Mouse (Mus musculus): ENCODE results near the gene Spen. TPM values are rescaled to one million over a fixed set of nuclear protein-coding genes. Genes with fewer than 3 reads are reported as not detected.
A peak's percentile ranks its signal among the peaks of the same experiment; 100 is the strongest.
"Not testable (repeated sequence)": the region's sequence is repeated elsewhere in the genome, so short reads cannot be mapped to it uniquely, and the experiment has no call there.

Gene Spen
- total RNA-seq, 2 experiments from 2014 or later, result 59.3 to 60.0 TPM

GRCm38 (mm10) chr4:141561331-141561919, 23.0 kb upstream of the Spen start:
- DNase-seq (ENCODE audit: low spot score in 2 of 2), result not testable (repeated sequence)

- DNase-seq (ENCODE audit: low spot score in 2 of 2), result peak in 1 of 2 experiments; percentile 74
Measured at GRCm38 (mm10) chr4:141559898-141560263, 21.5 kb upstream of the Spen start.

- DNase-seq (ENCODE audit: low spot score in 2 of 2), result peak; percentile 63 to 67
Measured at GRCm38 (mm10) chr4:141559131-141559897, 20.9 kb upstream of the Spen start.

GRCm38 (mm10) chr4:141558658-141559057, 20.3 kb upstream of the Spen start:
- DNase-seq (ENCODE audit: low spot score in 2 of 2), result no peak

- not testable (repeated sequence) for DNase-seq (ENCODE audit: low spot score in 2 of 2)
Measured at GRCm38 (mm10) chr4:141556163-141556562, 17.8 kb upstream of the Spen start.

GRCm38 (mm10) chr4:141554255-141554865, 16.0 kb upstream of the Spen start:
- not testable (repeated sequence) for DNase-seq (ENCODE audit: low spot score in 2 of 2)

GRCm38 (mm10) chr4:141552484-141552883, 14.1 kb upstream of the Spen start:
- DNase-seq (ENCODE audit: low spot score in 2 of 2), result no peak

- no peak for DNase-seq (ENCODE audit: low spot score in 2 of 2)
Measured at GRCm38 (mm10) chr4:141547299-141547698, 8.9 kb upstream of the Spen start.

GRCm38 (mm10) chr4:141546334-141547200, 8.2 kb upstream of the Spen start:
- DNase-seq (ENCODE audit: low spot score in 2 of 2), result peak; percentile 84 to 90

- DNase-seq (ENCODE audit: low spot score in 2 of 2), result peak; percentile 98 to 100
Measured at GRCm38 (mm10) chr4:141545743-141546333, 7.4 kb upstream of the Spen start.

- peak in 1 of 2 experiments; percentile 53 for DNase-seq (ENCODE audit: low spot score in 2 of 2)
Measured at GRCm38 (mm10) chr4:141545071-141545742, 6.8 kb upstream of the Spen start.

- DNase-seq (ENCODE audit: low spot score in 2 of 2), result no peak
Measured at GRCm38 (mm10) chr4:141544536-141544935, 6.1 kb upstream of the Spen start.

- no peak for DNase-seq (ENCODE audit: low spot score in 2 of 2)
Measured at GRCm38 (mm10) chr4:141543593-141543992, 5.2 kb upstream of the Spen start.

- no peak for DNase-seq (ENCODE audit: low spot score in 2 of 2)
Measured at GRCm38 (mm10) chr4:141541851-141542250, 3.5 kb upstream of the Spen start.

GRCm38 (mm10) chr4:141540844-141541243, 2.4 kb upstream of the Spen start:
- DNase-seq (ENCODE audit: low spot score in 2 of 2), result no peak

- DNase-seq (ENCODE audit: low spot score in 2 of 2), result no peak
Measured at GRCm38 (mm10) chr4:141539213-141539767, 893 bp upstream of the Spen start.

GRCm38 (mm10) chr4:141537706-141538407, 540 bp downstream of the Spen start:
- DNase-seq (ENCODE audit: low spot score in 2 of 2), result no peak

GRCm38 (mm10) chr4:141537226-141537610, 1.2 kb downstream of the Spen start:
- no peak for DNase-seq (ENCODE audit: low spot score in 2 of 2)

Measured in layer of hippocampus, postnatal 14 days (tissue).